Mouse (Mus musculus) MEL (cell line): ENCODE results near the gene Pik3r3. TPM values are rescaled to one million over a fixed set of nuclear protein-coding genes. Genes with fewer than 3 reads are reported as not detected.

Experiments used
- DNase-seq: peaks from one replicate; pipeline ENCODE4 v3.0.0; 2011; ENCODE audit warnings: low read depth, low spot score
- H3K27ac ChIP-seq: 2 replicates; pipeline ENCODE4 v1.5.1; 2012; ENCODE audit warnings: low read depth, mild to moderate bottlenecking, control low read depth, low read length, moderate library complexity; ENCODE audit not compliant: control insufficient read depth
- H3K27me3 ChIP-seq, 2 experiments: fragments of 150-350 bp in 1 of 2; sonication (generic) in 1 of 2; 2 replicates each; pipeline ENCODE4 v1.6.1; 2012; ENCODE audit warnings: low read length in 2 of 2, mild to moderate bottlenecking in 2 of 2, improper control_type of control experiment in 1 of 2, moderate library complexity in 1 of 2; ENCODE audit not compliant: insufficient read depth in 2 of 2, control insufficient read depth in 1 of 2
- H3K36me3 ChIP-seq, 2 experiments: 2 replicates each; pipeline ENCODE4 v1.6.1; 2012 to 2014; ENCODE audit warnings: low read length in 2 of 2, improper control_type of control experiment in 1 of 2, inconsistent platforms in 1 of 2, mild to moderate bottlenecking in 1 of 2; ENCODE audit not compliant: insufficient read depth in 2 of 2, control insufficient read depth in 1 of 2
- H3K4me1 ChIP-seq, 2 experiments: fragments of 150-350 bp in 1 of 2; sonication (generic) in 1 of 2; 2 replicates each; pipeline ENCODE4 v1.6.1; 2012; ENCODE audit warnings: low read length in 2 of 2, improper control_type of control experiment in 1 of 2, mild to moderate bottlenecking in 1 of 2; ENCODE audit not compliant: insufficient read depth in 2 of 2, control insufficient read depth in 1 of 2
- H3K4me3 ChIP-seq, 2 experiments: fragments of 150-350 bp in 1 of 2; sonication (generic) in 1 of 2; 2 replicates each; pipeline ENCODE4 v1.5.1; 2012; ENCODE audit warnings: low read depth in 2 of 2, low read length in 2 of 2, mild to moderate bottlenecking in 2 of 2, moderate library complexity in 2 of 2, control low read depth in 1 of 2, improper control_type of control experiment in 1 of 2; ENCODE audit not compliant: control insufficient read depth in 1 of 2, insufficient read depth in 1 of 2
- H3K79me2 ChIP-seq: 2 replicates; pipeline ENCODE4 v1.6.1; 2012; ENCODE audit warnings: mild to moderate bottlenecking, low read length, moderate library complexity; ENCODE audit not compliant: control insufficient read depth, poor library complexity, insufficient read depth
- H3K9ac ChIP-seq: 2 replicates; pipeline ENCODE4 v1.6.1; 2012; ENCODE audit warnings: low read depth, mild to moderate bottlenecking, control low read depth, low read length, moderate library complexity; ENCODE audit not compliant: control insufficient read depth, poor library complexity, severe bottlenecking
- H3K9me3 ChIP-seq: fragments of 150-350 bp; sonication (generic); replicated peaks from 2 replicates; pipeline ENCODE4 v1.6.1; 2012; ENCODE audit warnings: mild to moderate bottlenecking, low read length, improper control_type of control experiment, moderate library complexity; ENCODE audit not compliant: insufficient read depth
- BHLHE40 ChIP-seq: IDR thresholded peaks from 2 replicates; pipeline ENCODE4 v1.6.1; 2012; ENCODE audit warnings: low read depth, mild to moderate bottlenecking, inconsistent platforms, low read length, improper control_type of control experiment, borderline replicate concordance
- CHD1 ChIP-seq: IDR thresholded peaks from 2 replicates; pipeline ENCODE4 v1.6.1; 2012; ENCODE audit warnings: low read depth, mild to moderate bottlenecking, inconsistent platforms, low read length, improper control_type of control experiment
- CTCF ChIP-seq, 3 experiments: IDR thresholded peaks in 2 of 3; conservative IDR thresholded peaks in 1 of 3; 2 replicates each; pipeline ENCODE4 v1.5.1; 2011 to 2012; ENCODE audit warnings: low read length in 3 of 3, low read depth in 2 of 3, mild to moderate bottlenecking in 2 of 3, improper control_type of control experiment in 1 of 3, inconsistent platforms in 1 of 3, mixed read lengths in 1 of 3, moderate library complexity in 1 of 3; ENCODE audit not compliant: control insufficient read depth in 1 of 3, insufficient read depth in 1 of 3, poor library complexity in 1 of 3, severe bottlenecking in 1 of 3
- E2F4 ChIP-seq: IDR thresholded peaks from 2 replicates; pipeline ENCODE4 v1.6.1; 2011; ENCODE audit warnings: low read depth, low read length, improper control_type of control experiment, borderline replicate concordance
- EP300 ChIP-seq, 2 experiments: IDR thresholded peaks; 2 replicates each; pipeline ENCODE4 v1.6.1; 2011; ENCODE audit warnings: improper control_type of control experiment in 2 of 2, low read length in 2 of 2, low read depth in 1 of 2, mild to moderate bottlenecking in 1 of 2
- GABPA ChIP-seq: IDR thresholded peaks from 2 replicates; pipeline ENCODE4 v1.6.1; 2012; ENCODE audit warnings: low read depth, mild to moderate bottlenecking, inconsistent platforms, low read length, improper control_type of control experiment, moderate library complexity
- GATA1 ChIP-seq: IDR thresholded peaks from 2 replicates; pipeline ENCODE4 v1.6.1; 2011; ENCODE audit warnings: low read depth, low read length, improper control_type of control experiment
- MAFK ChIP-seq: IDR thresholded peaks from 2 replicates; pipeline ENCODE4 v1.6.1; 2011; ENCODE audit warnings: low read depth, mild to moderate bottlenecking, low read length, improper control_type of control experiment, borderline replicate concordance
- NRF1 ChIP-seq: IDR thresholded peaks from 2 replicates; pipeline ENCODE4 v1.6.1; 2014; ENCODE audit warnings: low read depth, mild to moderate bottlenecking, inconsistent platforms, low read length, improper control_type of control experiment, moderate library complexity; ENCODE audit not compliant: poor library complexity, insufficient read depth, severe bottlenecking
- POLR2AphosphoS2 ChIP-seq: IDR thresholded peaks from 2 replicates; pipeline ENCODE4 v1.6.1; 2011; ENCODE audit warnings: low read length, improper control_type of control experiment
- SIN3A ChIP-seq: IDR thresholded peaks from 2 replicates; pipeline ENCODE4 v1.6.1; 2012; ENCODE audit warnings: low read length, improper control_type of control experiment, inconsistent platforms
- SMC3 ChIP-seq: IDR thresholded peaks from 2 replicates; pipeline ENCODE4 v1.6.1; 2011; ENCODE audit warnings: low read depth, low read length, improper control_type of control experiment
- TBP ChIP-seq: IDR thresholded peaks from 2 replicates; pipeline ENCODE4 v1.8.0; 2011; ENCODE audit warnings: low read depth, low read length, improper control_type of control experiment
- TCF12 ChIP-seq: IDR thresholded peaks from 2 replicates; pipeline ENCODE4 v1.6.1; 2014; ENCODE audit warnings: low read depth, mild to moderate bottlenecking, inconsistent platforms, low read length, improper control_type of control experiment, moderate library complexity
- USF1 ChIP-seq: IDR thresholded peaks from 2 replicates; pipeline ENCODE4 v1.6.1; 2014; ENCODE audit warnings: low read depth, mild to moderate bottlenecking, inconsistent platforms, low read length, improper control_type of control experiment, moderate library complexity
- USF2 ChIP-seq, 2 experiments: IDR thresholded peaks; 2 replicates each; pipeline ENCODE4 v1.6.1; 2011 to 2012; ENCODE audit warnings: improper control_type of control experiment in 2 of 2, low read length in 2 of 2, borderline replicate concordance in 1 of 2, inconsistent platforms in 1 of 2, low read depth in 1 of 2, mild to moderate bottlenecking in 1 of 2; ENCODE audit not compliant: insufficient read depth in 1 of 2
- ZC3H11A ChIP-seq: IDR thresholded peaks from 2 replicates; pipeline ENCODE4 v1.6.1; 2012; ENCODE audit warnings: low read depth, mild to moderate bottlenecking, inconsistent platforms, low read length, improper control_type of control experiment
- ZKSCAN1 ChIP-seq: IDR thresholded peaks from 2 replicates; pipeline ENCODE4 v1.6.1; 2012; ENCODE audit warnings: low read depth, mild to moderate bottlenecking, inconsistent platforms, low read length, improper control_type of control experiment, moderate library complexity
- ZNF384 ChIP-seq: IDR thresholded peaks from 2 replicates; pipeline ENCODE4 v1.6.1; 2012; ENCODE audit warnings: low read depth, mild to moderate bottlenecking, inconsistent platforms, low read length, improper control_type of control experiment
- polyA plus RNA-seq, 2 experiments: library from polyadenylated mRNA; stranded (reverse) in 1 of 2; unstranded in 1 of 2; fragments of >175 nt in 1 of 2; fragments of >200 nt in 1 of 2; gene quantifications; 2 replicates each; pipeline versions ENCODE4 v1.2.1 to v1.2.4; 2012; ENCODE audit warnings: low replicate concordance in 2 of 2, low read depth in 1 of 2; ENCODE audit not compliant: insufficient read length in 2 of 2, insufficient read depth in 1 of 2, missing spikeins in 1 of 2
- total RNA-seq: library from RNA; depleted of rRNA; stranded (reverse); fragments of 300-350 nt; gene quantifications from 2 replicates; pipeline ENCODE4 v1.2.3, GENCODE M21; 2012

The Pik3r3 gene
- total and polyA plus RNA-seq, 3 experiments: 2.1 to 2.5 TPM; not detected in 1

- H3K9me3 ChIP-seq: no peaks in the 10 kb centered on the region
- no peak overlapping the region for H3K27ac ChIP-seq
- H3K9ac ChIP-seq: no peak overlapping the region
- H3K4me3 ChIP-seq: no peak overlapping the region
- no peak for DNase-seq
- H3K79me2 ChIP-seq: no peaks in the 10 kb centered on the region
- no peak for TF ChIP-seq SMC3
- no peak for TF ChIP-seq ZC3H11A
- H3K36me3 ChIP-seq: no peaks in the 10 kb centered on the region; a peak in 1 of 4 replicates
- 0 out of 4 replicates have a peak, but pooled peaks cover 0 to 4% of the 10 kb centered on the region in 2 experiments for H3K4me1 ChIP-seq
- peaks cover 0 to 2% of the 10 kb centered on the region in 2 experiments; a peak in 1 of 4 replicates for H3K27me3 ChIP-seq
Measured at GRCm38 (mm10) chr4:116182079-116182478, 39.3 kb upstream of the Pik3r3 start.

GRCm38 (mm10) chr4:116182745-116183144, 38.7 kb upstream of the Pik3r3 start:
- Histone ChIP-seq H3K9ac (no peak overlapping the region), H3K79me2 (no peaks in the 10 kb centered on the region), H3K4me1 (no peaks in the 10 kb centered on the region), H3K4me3 (no peak overlapping the region), H3K36me3 (no peaks in the 10 kb centered on the region), H3K27me3 (peaks cover 0 to 2% of the 10 kb centered on the region in 2 experiments; a peak in 1 of 4 replicates), H3K9me3 (no peaks in the 10 kb centered on the region), H3K27ac (no peak overlapping the region)
- DNase-seq: no peak
- TF ChIP-seq TBP (no peak), E2F4 (no peak), GATA1 (no peak), ZKSCAN1 (no peak), ZC3H11A (no peak), EP300 (IDR thresholded peaks at IDR 0.05; ENCODE audit: low read depth in 1 of 2, low read length in 2 of 2) (no peak), TCF12 (no peak), CTCF (IDR thresholded peaks at IDR 0.05 in 2 of 3, conservative IDR thresholded peaks at IDR 0.05 in 1 of 3; ENCODE audit: control insufficient read depth in 1 of 3, insufficient read depth in 1 of 3, low read depth in 2 of 3, low read length in 3 of 3, poor library complexity in 1 of 3, severe bottlenecking in 1 of 3) (no peak), ZNF384 (no peak), BHLHE40 (no peak), CHD1 (no peak), USF1 (no peak), GABPA (no peak), POLR2AphosphoS2 (no peak)

GRCm38 (mm10) chr4:116185083-116185482, 36.3 kb upstream of the Pik3r3 start:
- Histone ChIP-seq H3K9me3 (no peaks in the 10 kb centered on the region), H3K4me3 (no peak overlapping the region), H3K79me2 (no peaks in the 10 kb centered on the region), H3K9ac (no peak overlapping the region), H3K27ac (no peak overlapping the region), H3K36me3 (no peaks in the 10 kb centered on the region), H3K4me1 (no peaks in the 10 kb centered on the region), H3K27me3 (peaks cover 0 to 2% of the 10 kb centered on the region in 2 experiments; a peak in 1 of 4 replicates)
- DNase-seq: no peak
- TF ChIP-seq MAFK (no peak), NRF1 (no peak), USF2 (IDR thresholded peaks at IDR 0.05; ENCODE audit: borderline replicate concordance in 1 of 2, insufficient read depth in 1 of 2, low read depth in 1 of 2, low read length in 2 of 2) (no peak), ZC3H11A (no peak), EP300 (IDR thresholded peaks at IDR 0.05; ENCODE audit: low read depth in 1 of 2, low read length in 2 of 2) (no peak), GATA1 (no peak), TCF12 (no peak), SIN3A (no peak), TBP (no peak), USF1 (no peak)
